Mouse (Mus musculus) spleen, adult 2 months (tissue): Measurements from ENCODE around the gene Gpr135.

ENCODE experiments used
- CTCF ChIP-seq: fragments of 200-500 bp; IDR thresholded peaks from 2 replicates; pipeline ENCODE4 v1.5.1; 2011; ENCODE audit warnings: mild to moderate bottlenecking, inconsistent platforms; ENCODE audit not compliant: insufficient read depth, insufficient read length, insufficient replicate concordance; ENCODE audit errors: extremely low read depth
- POLR2A ChIP-seq: fragments of 200-500 bp; IDR thresholded peaks from 2 replicates; pipeline ENCODE4 v1.6.1; 2011; ENCODE audit warnings: low read depth, low read length, inconsistent platforms

DNA sequence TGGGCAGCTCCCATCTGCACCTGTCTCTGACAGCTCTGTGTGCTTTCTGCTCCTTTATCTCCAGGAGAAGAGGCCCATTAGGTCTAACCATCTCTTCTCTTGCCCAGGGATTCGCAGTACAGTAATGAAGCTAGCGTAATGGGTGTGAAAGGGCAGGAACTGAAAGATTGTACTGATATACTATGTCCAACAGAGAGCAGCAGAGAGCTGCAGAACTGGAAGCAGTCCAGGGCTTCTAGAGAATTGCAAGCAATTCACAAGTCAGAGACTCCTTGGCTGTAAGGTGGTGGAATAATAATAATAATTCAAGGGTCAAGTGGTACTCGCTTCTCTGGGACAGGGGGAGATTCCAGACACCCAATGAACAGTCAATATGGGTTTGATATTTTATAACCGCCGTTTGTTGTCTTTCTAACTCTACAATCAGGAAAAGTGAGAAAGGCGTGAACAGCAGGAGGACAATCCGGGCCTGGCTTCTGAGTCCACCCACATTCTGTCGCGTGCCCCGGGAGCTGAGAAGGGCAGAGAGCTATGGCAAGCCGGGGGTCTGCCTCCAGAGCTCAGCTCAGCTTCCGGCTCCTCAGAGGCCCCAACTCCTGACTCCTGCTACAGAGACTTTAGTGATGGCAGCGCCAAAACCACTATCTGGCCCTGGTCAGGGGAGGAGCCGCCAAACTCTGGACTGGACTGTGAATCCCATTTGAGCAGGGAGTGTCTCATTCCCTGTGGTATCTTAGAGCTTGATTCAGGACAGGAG is 33.8 kb upstream of the Gpr135 start:
- TF ChIP-seq CTCF = peak; percentile 44; the same call in 1 of the 2 replicates
- no peak for TF ChIP-seq POLR2A
